Mouse (Mus musculus) embryo, embryonic 10 days (tissue): ENCODE data around the gene Eva1b.
"Not testable (repeated sequence)": the region's sequence is repeated elsewhere in the genome, so short reads cannot be mapped to it uniquely, and the experiment has no call there.

Experiments
- DNase-seq: peaks from one replicate; pipeline ENCODE4 v3.0.0-alpha.2; 2015; ENCODE audit warnings: low spot score

Eva1b gene

DNA sequence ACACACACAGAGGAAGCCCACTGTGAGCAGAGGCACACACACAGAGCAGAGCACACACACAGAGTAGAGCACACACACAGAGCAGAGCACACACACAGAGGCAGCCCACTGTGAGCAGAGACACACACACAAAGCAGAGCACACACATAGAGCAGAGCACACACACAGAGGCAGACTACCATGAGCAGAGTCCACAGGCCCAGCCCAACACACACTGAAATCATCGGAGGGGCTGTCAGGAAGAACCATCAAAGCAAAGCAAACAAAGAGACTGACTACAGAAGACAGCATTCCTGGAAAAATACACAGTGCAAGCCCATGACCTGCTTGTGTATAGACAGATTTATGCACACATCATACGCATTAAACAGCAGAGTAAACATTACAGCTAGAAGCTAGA lies 8.3 kb downstream of the Eva1b start:
- no peak for DNase-seq

DNA sequence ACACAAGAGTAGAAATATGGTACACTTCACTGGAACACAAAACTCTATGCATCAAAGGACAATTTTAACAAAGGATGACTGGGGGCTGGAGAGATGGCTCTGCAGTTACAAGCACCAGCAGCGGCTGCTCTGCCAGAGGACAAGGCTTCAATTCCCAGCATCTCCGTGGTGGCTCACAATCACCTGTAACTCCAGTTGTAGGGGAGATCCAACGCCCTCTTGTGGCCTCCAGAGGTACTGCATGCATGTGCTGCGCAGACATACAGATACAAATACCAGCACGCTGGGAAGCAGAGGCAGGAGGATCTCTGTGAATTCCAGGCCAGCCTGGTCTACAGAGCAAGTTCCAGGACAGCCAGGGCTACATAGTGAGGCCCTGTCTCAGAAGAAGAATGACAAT lies 9.1 kb downstream of the Eva1b start:
- DNase-seq, result no peak

DNA sequence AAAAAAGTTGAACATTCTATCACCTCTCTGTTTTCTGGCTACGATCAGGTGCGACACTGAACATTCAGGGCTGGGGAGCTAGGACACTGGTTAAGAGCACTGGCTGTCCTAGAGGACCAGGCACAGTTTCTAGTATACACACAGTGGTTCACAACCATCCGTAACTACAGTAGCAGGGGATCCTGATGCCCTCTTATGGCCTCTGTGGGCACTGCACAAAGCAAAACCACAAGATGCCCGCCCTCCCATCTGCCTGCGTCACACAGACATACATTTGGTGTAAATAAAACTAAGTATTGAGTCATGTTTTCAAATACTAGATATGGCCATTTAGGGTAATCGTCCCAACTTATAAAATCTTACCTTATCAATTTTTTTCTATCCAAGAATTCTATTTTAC lies 10.0 kb downstream of the Eva1b start:
- DNase-seq, result no peak

DNA sequence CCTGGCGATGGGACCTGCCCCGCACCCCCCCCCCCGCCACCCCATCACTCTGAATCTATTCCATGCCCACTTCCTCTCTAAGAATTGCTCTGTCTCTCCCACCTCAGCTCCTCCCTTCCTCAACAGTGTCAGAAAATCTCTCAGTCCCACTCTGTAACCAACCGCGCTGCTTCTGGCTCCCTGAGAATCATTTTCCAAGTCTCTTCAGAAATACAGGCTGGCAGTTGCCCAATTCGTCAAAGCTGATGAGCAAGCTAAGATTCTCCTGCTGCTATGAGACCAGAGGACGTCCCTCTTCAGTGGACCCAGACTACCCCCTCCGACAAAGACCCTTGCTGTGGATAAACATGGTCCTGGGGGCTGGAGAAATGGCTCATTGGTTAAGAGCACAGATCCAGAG lies 11.9 kb downstream of the Eva1b start:
- DNase-seq, result no peak

DNA sequence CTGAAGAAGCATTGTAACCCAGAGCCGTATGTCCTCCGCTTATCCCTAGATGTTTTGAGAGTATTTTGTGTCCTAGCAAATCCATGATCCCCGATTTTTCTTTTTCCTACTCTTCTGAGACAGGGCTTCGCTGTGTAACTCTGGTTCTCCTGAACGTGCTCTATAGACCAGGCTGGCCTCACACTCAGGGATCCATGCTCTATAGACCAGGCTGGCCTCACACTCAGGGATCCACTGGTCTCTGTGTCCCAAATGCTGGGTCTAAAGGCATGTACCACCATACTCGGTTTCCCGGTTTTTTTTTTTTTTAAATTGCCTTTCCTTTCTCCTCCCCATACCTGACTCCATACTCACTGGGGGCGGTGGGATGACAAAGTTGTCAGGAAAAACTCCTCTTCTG lies 13.4 kb downstream of the Eva1b start:
- DNase-seq, result no peak

DNA sequence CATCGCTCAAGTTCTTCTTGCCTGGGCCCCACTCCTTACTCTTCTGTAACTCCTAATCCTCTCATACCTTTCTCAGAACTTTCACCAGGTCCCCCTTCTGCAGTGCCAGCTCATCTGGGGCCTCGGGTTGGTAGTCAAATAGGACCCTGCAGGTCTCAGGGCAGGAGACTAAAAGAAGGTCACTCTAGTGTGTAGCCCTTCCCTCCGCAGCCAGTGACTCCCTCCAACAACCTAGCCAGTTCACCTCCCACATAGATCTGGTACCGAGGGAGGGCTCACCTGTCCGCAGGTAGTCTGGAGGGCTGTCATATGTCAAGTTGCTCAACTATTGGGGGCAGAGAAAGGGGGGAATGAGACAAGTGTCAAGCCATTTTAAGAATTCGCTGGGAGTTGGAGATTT lies 13.9 kb downstream of the Eva1b start:
- no peak for DNase-seq

DNA sequence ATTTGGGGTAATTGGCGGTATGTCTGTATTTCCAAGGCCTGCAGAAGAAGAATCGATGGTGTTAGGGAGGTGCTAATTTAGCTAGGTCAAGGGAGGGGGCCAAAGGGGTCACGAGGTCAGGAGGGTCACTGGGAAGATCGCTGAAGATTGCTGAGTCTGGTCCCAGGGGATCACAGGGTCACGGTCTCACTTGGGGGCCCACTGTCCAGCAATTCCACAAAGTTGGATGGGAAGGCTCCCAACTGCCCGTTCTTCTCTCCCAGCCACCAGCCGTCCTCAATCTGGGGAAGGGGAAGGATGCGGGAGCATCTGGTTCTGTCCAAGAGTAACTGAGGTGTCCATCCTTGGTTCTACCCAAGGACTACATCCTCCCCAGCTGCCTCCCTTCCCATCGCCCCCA lies 14.4 kb downstream of the Eva1b start:
- no peak for DNase-seq

DNA sequence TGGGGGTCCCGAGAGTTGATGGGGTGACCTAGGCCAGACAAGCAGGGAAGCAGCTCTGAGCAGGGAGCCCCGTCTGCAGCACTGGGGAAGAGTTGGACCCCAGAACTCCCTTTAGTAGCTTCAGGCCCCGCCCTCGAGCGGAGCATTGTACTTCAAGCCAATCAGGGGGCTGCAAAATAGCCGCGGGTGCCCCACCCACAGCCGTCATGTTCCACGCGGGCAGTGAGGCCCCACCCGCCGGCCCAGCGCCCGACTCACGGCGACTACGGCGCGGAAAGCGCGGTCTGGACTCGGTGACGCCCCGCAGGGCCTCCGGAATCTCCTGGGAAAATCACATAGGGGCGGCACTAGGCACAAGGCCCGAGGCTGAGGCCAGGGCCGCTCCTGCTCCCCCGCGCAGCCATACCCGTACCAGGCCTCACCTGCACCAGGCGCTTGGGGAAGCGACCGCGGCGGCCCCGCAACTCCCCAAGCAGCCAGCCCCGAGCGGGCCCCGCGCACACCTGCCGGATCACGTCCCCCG lies 15.1 kb downstream of the Eva1b start:
- DNase-seq, result peak; percentile 81

DNA sequence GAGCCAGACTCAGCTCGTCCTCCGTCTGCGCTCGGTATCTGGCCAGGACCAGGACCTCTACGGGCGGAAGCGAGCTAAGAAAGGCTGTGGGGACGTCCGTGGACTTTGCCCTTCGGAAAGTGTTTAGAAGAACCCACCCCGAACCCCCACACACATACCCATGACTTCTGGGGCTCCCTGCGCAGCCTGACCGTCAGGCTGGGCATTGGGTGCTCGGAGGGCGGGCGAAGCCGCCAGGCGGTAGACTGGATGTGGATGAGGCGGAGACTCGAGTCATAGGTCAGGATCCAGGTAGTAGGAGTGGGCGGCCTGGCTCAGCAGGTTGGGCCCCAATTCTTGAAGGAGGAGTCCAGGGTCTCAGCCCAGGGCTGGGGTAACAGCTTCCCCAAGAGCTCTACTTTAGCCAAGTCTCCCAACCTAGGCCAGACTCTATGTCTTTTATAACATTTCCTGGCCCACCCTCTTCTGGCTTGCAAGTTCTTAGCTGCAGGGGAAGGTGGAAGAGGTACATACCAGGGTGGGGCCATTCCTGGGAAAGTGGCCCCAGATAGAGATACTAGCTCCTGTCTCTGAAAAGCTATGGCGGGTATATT lies 15.6 kb downstream of the Eva1b start, which contains the start of gene Sh3d21:
TSS of gene Sh3d21 (minus strand) at position 425 of the 593 bp plus-strand sequence.
- peak; percentile 44 for DNase-seq

DNA sequence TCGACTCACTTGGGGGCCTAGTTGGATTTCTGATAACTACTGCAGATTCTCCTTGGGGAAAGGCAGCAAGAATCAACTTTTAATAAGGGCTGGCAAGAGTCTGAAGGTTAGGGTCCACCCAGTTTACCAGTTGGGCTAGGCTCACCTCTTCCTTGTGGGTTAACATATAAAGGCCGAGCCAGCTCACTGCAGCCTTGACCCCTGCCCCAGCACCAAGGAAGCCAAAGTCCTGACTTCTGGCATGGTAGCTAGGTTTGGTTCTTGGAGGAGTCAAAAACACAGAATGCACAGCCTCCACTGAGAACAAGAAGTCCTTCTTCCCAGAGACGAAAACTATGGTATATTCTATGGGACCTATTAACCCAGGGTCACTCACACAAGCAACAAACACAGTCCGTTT lies 16.1 kb downstream of the Eva1b start:
- no peak for DNase-seq

DNA sequence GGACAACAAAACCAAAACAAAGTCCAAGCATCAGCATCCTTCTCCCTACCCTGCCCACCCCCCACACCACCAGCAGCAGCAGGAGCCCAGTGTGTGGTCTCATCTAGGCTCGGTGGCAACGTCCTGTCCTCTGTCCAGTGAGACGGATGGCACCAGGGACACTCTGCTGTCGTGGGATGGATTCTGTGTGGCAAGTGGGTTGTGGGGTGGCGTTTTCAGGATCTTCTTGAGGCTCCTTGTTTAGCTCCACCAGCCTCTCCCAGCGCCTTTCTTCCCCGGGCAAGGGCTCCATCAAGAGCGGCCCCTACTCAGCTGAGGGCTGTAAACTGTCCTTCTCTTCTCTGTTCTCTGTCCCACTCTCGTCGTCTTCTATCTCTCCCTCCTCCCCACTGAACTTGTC lies 17.5 kb downstream of the Eva1b start:
- DNase-seq, result not testable (repeated sequence)

DNA sequence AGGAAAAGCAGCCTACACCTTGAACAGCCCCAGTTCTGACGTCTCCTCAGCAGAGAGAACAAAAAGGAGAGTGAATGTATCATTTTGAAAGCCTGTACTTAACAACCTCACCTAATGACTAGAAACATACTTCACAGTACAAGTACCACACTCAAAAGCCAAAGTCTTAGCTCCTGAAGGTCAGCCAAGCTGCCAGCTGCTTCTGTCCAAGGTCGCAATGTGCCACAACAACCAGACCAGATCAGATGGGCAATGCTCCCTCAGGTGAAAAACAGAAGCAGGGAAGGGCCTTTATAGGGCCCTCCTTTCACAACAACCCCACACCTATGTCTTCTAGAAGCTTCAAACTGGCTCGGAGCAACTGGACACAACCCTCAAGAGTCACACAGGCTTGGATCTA lies 18.5 kb downstream of the Eva1b start:
- no peak for DNase-seq

DNA sequence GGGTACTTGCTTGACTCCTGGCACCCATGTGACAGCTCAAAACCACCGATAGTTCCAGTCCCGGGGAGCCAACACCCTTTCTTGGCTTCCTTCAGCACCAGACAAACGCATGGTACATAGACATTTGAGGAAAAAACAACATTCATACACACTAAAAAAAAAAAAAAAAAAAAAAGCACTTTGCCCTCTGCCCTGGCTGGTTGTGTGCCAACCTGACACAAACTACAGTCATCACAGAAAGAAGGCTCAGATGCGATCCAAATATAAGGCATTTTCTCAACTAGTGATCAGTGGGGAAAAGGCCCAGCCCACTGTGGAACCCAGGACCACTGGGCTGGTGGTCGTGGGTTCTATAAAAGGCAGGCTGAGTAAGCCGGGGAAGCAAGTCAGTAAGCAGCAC lies 21.3 kb downstream of the Eva1b start:
- no peak for DNase-seq

DNA sequence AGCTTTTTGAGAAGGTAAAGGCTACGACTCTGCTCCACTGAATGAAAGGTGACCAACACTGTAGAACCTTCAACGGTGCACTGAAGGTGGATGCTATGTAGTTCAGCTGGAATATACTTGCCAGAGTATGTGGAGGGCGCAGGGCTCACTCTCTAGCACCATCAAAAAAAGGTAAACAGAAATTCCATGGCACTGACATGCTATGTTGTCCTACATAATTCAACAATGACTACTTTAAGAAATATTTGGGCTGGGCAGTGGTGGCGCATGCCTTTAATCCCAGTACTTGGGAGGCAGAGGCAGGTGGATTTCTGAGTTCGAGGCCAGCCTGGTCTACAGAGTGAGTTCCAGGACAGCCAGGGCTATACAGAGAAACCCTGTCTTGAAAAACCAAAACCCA lies 23.2 kb downstream of the Eva1b start:
- not testable (repeated sequence) for DNase-seq

DNA sequence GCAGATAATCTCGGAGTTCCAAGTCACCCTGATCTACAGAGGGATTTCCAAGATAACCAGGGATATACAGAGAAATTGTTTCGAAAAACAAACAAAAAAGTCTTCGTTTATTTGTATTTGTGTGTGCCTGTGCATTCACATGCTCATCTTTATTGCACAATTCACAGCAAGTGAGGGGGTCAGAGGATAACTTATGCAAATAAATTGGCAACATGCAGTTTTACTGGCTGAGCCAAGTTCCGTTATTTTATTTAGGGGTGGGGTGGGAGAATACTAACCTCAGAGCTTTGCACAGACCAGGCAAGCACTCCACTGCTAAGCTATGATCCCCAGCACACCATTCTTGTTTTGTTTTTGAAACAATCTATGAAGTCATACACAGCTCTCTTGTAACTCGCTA lies 26.3 kb downstream of the Eva1b start:
- no peak for DNase-seq

DNA sequence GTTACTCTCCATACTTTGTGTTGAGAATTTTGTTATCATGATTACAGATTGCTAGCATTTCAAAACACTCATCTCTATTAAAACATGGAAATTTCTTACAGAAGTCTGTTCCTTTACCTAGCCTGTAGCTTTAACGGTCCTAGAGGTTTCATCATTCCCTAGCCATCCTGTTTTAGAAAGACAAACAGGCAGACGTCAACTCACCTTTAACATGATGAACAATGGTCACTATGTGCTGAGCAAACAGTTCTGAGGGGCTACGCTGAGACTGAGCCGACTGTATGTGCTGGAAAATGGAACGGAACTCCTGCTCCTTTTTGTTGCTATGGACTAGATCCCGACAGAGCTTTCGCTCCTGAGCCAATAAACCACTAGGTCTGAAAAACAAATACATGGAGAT lies 28.4 kb downstream of the Eva1b start:
- not testable (repeated sequence) for DNase-seq

DNA sequence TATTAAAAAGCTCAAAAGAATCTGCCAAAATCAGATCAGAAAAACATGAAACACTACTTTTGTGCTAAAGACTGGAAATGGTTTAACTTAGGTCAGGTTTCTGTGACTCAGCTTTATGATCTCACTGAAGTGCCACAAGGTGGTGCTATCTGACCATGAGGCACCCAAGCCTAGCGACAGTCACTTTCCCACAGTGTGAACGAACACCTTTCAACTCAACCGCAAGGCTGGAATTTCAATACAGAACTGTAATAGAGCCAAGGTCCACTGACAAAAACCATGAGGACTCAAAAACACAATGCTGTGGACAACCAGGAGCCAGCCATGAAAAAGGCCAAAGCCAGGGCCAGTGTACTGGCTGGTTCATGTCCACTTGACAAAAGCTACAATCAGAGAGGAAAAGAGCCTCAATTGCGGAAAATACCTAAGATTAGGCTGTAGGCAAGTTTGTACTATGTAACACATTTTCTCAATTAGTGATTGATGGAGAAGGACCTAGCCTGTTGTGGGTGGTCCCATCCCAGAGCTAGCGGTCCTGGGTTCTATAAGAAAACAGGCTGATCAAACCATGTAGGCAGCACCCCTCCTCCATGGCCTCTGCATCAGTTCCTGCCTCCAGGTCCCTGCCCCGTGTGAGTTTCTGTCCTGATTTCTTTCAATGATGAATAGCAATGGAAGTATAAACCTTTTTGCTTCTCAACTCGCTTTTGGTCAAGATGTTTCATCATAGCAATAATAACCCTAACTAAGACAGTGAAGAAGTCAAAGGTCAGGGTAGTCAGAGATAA lies 33.8 kb downstream of the Eva1b start:
- peak; percentile 69 for DNase-seq

DNA sequence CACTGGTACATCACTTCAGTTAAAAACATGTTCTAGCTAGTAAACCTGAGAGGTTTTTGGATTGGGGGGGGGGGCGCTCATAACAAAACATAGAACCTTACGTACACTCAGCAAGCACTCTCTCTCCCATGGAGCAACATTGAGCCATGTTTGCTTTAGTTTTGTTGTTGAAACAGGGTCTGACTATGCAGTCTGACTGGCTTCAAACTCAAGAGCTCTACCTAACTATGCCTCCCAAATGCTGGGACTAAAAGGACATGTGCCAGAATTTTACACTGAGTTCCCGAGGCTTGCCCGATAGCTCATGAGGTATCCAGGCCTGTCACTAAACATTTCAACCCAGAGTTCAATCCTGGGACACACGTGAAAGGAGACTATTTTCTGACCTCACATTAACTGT lies 35.5 kb downstream of the Eva1b start:
- DNase-seq, result no peak

DNA sequence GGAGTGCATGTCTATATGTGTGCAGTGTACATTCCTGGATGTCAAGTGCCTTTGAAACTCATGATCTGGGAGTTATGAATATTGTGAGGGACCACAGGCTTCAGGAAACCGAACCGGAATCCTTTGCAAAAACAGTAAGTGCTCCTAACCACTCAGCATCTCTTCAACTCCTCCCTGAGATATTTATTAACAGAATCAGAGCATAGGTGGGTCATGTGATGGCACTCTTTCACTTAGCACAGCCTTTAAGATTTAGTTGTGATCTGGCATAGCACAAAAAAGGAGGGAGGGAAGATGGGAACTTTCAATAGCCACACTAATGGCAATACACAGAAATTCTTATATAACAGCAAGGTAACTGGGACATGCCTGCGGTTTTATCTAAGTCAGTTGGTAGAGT lies 39.6 kb downstream of the Eva1b start:
- no peak for DNase-seq

DNA sequence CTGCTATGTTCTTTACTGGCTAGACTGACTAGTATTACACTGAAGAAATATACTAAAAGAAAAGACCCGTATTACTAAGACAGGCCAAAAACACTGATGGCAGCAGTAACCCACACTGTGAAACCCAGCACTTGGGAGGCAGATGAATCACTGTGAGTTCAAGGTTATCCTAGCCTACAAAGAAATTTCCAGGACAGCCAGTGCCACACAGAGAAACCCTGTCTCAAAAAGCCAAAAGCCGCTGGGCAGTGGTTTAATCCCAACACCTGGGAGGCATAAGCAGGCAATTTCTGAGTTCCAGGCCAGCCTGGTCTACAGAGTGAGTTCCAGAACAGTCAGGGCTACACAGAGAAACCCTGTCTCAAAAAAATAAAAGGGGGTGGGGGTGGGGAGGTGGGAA lies 43.1 kb downstream of the Eva1b start:
- no peak for DNase-seq

DNA sequence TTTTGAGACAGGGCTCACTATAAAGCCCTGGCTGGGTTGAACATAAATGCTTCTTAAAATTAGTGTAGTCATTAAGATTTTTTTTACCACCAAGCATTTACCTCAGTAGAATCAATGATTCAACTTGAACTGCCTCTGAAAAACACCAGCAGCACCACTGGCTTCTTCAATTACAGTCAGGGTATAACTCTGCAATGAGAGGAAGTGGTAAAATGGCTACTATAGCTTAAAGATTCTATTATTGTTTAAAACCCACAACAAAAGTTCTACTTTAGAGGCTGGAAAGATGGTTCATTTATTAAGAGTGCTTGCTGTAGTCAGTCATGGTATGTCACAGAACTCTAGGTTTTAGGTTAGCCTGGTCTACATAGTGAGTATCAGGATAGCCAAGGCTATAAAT lies 46.7 kb downstream of the Eva1b start:
- no peak for DNase-seq

DNA sequence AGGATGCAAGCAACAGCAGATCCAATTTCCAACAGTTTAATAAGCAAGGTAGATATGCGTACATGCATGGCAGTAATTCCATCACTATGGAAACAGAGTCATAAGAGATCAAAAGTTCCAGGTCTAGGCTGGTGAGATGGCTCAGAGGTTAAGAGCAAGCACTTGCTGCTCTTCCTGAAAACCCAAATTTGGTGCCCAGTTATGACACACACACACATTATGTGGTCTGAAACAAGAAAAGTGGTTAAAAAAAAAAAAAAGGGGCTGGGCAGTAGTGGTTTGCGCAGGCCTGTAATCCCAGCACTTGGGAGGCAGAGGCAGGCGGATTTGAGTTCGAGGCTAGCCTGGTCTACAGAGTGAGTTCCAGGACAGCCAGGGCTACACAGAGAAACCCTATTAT lies 47.4 kb downstream of the Eva1b start:
- no peak for DNase-seq

DNA sequence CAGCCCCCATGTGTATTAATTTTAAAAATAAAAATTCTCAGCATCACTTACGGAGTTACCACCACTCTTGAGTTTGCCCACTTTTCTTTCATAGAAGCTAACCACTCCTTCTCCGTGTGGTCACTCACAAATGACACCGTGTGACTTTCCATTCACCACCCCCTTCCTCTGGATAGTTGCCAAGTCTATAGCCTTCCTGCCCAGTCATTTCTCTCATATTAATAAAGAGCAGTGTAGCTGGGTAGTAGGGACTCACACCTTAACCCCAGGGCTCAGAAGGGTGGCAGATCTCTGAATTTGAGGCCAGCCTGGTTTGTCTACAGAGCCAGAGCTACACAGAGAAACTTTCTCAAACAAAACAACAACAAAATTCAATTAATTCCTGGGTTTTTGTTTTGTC lies 49.9 kb downstream of the Eva1b start:
- DNase-seq, result no peak
